Mouse (Mus musculus) B cell, adult 2 months (primary cell): ENCODE data around the gene Ostf1.
A peak's percentile ranks its signal among the peaks of the same experiment; 100 is the strongest.

Experiments used
- DNase-seq, 2 experiments: peaks; one replicate each; pipeline ENCODE4 v3.0.0; 2022

Ostf1 gene

GRCm38 (mm10) chr19:18631644-18632219 lies at the start of gene Ostf1, which contains the start of gene Nmrk1:
Gene Ostf1 (minus strand): TSS chr19:18631823.
Gene Nmrk1 (plus strand): TSS chr19:18631950.
- peak; percentile 96 for DNase-seq

DNA sequence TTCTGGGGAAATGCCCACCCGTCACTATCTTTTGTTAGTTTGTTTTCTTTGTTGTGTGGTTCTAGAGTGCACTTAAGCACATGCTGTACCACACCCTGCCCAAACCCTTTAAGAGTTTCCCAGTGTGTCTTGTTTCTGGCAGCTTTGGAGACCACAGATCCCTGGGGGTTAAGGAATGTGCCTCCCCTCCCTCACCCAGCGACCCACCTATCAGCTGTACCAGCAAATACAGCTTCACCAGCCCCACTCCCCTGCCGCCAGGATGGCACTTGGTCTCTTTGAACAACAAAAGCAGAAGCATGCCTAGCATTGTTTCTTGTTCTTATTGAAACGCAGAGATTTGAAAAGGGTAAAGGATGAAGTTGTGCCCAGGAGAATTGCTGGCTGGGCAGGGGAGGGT lies 41.5 kb upstream of the Ostf1 start:
- DNase-seq: no peak

DNA sequence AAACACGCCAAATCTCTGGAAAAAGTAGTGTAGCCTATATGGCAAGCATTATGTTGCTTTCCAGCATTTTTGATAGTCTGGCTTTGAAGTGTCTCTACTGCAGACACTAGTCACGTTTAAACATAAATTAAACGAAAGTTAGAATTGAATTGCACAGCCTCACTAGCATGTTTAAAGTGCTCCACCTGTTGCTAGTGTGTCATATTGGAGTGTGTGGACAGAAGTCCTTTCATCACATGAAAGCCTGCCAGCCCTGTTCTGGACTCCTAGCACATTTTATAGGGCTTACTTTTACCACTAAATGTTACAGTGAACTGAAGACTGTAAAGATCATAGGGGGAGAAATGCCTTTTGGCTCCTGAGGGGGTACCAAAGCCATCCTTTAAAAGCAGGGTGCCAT lies 40.9 kb upstream of the Ostf1 start:
- no peak for DNase-seq

- peak; percentile 64 to 70 for DNase-seq
These were observed 39.6 kb upstream of the Ostf1 start for GRCm38 (mm10) chr19:18671056-18671741.

GRCm38 (mm10) chr19:18670608-18671007 lies 39.0 kb upstream of the Ostf1 start, which contains the start of gene Carnmt1:
Gene Carnmt1 (plus strand): TSS chr19:18670764.
- DNase-seq: peak; percentile 99

- DNase-seq: no peak
These were observed 37.9 kb upstream of the Ostf1 start for GRCm38 (mm10) chr19:18669551-18669950.

DNA sequence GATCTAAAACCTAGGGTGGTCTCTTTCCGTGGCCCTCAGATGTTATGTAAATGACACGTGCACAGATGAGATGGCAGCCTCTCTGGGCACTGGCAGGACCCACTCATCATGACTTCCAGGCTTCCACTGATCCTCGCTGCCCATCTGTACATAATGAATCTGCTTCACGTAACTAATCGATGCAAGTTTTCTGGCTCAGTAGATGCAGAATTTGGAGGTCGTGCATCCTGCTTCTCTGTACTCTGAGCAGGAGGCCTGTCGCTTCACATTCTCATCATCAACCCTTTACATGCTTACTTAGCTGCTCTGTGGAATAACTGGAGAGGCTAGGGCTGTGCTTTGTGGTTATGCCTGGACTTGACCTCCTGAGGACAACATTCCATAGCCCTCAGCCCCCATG lies 35.3 kb upstream of the Ostf1 start:
- DNase-seq: no peak

DNA sequence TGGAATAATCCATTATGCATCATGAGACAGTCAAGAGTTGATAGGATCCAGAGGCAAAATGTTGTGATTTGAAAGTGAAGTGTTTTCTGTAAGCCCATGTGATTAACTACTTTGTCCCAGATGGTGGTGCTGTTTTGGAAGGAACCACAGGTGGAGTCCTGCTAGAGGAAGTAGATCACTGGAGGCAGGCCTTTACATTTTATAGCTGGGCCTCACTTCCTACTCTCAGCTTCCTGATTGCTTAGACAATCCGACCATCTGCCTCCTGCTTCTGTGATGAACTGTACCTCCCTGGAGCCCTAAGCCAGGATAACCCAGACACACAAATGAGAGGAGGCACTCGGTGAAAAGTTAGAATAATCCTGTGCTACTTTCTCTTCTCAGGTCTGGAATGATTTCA lies 32.3 kb upstream of the Ostf1 start:
- DNase-seq: peak; percentile 18 to 33

DNA sequence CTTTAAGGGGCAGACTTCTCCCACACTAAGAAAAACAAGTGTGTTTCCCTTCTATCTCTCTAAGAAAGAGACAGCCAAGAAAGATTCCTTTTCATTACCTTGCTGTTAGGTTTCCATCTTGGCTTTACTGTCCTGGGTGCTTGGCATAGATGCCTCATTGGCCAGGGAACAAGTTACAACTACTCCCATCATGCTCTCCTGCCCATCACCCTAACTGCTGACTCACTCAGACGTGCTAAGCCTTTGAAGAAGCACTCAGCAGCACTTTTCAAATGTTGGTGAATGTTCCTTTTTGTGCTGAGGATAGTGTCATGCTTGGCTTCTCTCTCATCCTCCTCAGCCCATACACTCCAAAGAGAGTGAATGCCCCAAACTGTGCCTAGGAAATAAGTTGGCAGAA lies 30.1 kb upstream of the Ostf1 start:
- no peak for DNase-seq

GRCm38 (mm10) chr19:18660466-18660865 lies 28.8 kb upstream of the Ostf1 start:
- no peak for DNase-seq

GRCm38 (mm10) chr19:18659349-18659748 lies 27.7 kb upstream of the Ostf1 start:
- DNase-seq: no peak

GRCm38 (mm10) chr19:18658473-18658872 lies 26.9 kb upstream of the Ostf1 start:
- DNase-seq: no peak

GRCm38 (mm10) chr19:18655999-18656398 lies 24.4 kb upstream of the Ostf1 start:
- no peak for DNase-seq

DNA sequence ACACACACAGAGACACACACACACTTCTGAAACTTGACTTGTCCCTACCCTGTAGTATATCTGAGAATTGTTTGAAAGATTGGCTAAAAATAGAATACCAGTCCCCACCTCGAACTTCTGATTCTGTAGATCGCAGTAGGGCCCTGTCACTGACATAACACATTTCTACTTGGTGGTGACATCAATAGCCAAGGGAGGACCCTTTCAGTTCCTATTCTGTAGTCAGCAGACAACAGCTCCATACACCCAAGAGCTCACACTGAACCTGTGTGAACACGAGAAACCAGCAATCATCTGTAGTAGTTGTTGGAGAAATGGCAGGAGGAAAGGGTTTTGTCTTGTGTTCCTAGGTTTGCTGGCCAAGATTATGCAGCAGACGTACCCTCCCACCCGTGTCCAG lies 23.4 kb upstream of the Ostf1 start:
- DNase-seq: no peak

DNA sequence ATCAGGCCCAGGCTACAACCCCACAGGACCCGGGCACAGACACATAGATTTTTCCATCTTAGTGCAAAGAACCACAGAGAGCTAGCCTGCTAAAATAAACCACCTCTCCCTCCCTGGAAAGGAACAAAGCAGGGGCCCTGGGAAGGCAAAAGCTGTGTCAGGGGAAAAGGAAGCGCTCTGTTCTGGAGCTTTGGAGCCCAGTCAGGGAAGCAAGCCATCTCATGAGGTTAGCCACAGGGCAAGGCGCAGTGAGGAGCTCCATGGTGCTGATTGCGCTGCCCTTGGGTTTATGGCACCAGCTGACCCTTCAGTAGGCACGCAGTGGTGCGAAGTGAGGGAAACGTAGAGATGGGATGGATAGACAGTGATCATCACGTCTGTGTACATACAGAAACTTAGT lies 22.7 kb upstream of the Ostf1 start:
- no peak for DNase-seq

DNA sequence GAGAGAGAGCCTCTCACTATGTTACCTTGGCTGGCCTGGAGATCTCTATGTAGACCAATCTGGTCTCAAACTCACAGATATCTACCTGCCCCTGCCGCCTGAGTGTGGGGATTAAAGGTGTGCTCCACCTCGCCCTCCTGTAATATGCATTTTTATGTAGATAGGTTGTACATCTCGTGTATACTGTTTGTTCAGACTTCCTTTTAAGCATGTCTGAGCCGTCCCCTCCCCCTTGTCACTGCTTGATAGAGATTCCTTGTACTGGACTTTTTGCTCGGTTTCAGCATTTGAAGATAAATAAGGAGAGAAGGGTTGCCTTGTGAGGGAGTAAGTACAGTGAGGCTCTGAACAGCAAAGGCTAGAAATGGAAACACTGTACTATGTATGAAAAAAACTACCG lies 21.4 kb upstream of the Ostf1 start:
- no peak for DNase-seq

DNA sequence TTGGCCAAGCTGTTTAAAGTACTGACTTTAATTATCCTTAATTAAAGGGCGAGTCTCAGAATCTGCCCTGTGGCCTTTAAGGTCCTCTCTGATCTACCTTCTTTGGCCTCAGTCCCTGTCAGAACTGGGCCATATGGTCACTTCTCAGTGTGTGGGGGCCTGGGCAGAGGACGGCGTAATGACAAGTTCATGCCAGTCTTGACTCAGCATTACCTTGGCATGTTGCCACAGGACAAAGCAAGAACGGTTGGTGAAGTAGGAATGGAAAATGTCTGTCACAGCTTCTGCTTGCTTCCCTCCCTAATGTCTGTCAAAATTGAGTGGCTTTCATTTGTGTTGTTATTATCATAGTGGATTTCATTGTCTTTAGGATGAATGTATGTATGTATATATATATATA lies 21.0 kb upstream of the Ostf1 start:
- DNase-seq: no peak

GRCm38 (mm10) chr19:18650473-18650872 lies 18.9 kb upstream of the Ostf1 start:
- no peak for DNase-seq

DNA sequence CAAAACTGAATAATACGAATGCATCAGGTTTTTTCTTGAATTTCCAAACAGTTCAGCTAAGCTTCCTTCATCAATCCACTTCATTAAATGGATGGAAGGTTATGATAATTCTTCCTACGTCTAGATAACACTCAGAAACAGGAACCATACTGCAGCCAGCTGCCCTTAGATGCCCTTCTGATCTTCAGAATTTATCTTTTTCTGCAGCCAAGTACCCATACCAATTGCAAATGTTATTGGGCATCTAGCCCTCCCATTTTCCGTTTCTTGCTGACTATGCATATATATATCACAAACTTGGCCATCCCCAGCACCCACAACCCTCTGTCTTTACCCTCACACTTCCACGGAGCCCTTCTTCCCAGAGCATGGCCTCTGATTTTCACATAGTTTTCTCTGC lies 18.3 kb upstream of the Ostf1 start:
- no peak for DNase-seq

DNA sequence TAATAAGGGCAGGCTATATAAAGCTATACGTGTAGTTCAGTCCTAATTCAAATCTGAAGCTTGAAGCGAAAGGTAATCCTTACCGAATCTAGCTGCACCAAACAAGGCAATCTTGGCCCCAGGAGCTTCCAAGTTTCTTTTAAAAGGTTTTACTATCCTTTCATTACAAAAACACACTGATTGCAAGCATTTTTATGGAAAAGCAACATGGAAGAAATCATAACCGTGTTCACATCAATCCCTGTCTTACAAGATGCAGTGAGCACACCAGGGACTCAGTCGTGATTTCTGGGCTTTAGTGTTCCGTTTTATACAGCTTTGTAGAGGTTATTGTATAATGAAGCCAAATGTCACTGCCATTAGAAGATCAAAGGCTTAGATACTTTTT lies 16.9 kb upstream of the Ostf1 start:
- DNase-seq: no peak

GRCm38 (mm10) chr19:18647775-18648557 lies 16.3 kb upstream of the Ostf1 start:
- no peak for DNase-seq

- DNase-seq: peak; percentile 16 to 23
These were observed 15.3 kb upstream of the Ostf1 start for GRCm38 (mm10) chr19:18646853-18647420.

DNA sequence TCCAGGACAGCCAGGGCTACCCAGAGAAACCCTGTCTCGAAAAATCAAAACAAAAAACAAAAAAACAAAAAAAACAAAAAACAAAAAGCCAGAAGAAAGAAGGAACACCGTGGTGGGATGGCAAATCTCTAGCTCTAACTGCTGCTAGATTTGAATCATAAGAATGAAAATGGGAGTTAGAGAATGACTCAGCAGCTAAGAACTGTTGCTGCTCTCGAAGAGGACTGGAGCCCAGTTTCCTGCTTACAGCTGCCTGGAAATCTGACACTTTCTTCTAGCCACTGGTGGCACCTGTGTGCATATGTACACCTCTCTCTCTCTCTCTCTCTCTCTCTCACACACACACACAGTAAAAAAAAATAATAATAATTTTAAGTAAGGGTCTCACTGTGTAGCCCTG lies 14.8 kb upstream of the Ostf1 start:
- no peak for DNase-seq

DNA sequence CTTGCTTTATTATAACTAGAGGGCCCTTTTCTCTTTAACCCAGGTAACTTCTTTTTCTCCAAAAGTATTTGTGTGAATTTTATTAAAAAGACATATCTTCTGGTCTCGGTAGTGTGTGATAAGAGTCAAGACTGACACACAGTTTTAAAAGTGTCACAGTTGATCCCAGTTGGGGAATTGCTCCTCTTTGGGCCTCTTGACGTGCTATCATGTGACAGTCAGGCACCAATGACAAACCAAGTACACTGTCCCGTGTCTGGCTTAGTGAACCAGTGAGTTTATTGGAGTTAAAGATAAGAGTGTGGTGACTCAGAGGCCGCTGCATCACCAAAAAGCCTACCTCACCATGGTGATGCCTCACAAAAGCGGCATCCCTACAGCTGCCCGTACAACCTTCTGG lies 12.5 kb upstream of the Ostf1 start:
- DNase-seq: no peak
